Mouse (Mus musculus) cortical plate, adult 2 months (tissue): ENCODE results near the gene Cnot10.

ENCODE experiments used
- CTCF ChIP-seq: fragments of 200-500 bp; IDR thresholded peaks from 2 replicates; pipeline ENCODE4 v1.5.1; 2011; ENCODE audit warnings: mild to moderate bottlenecking, control low read depth, low read length; ENCODE audit not compliant: insufficient read depth; ENCODE audit errors: extremely low read depth
- POLR2A ChIP-seq: fragments of 200-500 bp; IDR thresholded peaks from 2 replicates; pipeline ENCODE4 v1.6.1; 2011; ENCODE audit warnings: mild to moderate bottlenecking, low read length, control low read depth; ENCODE audit not compliant: insufficient read depth; ENCODE audit errors: extremely low read depth

GRCm38 (mm10) chr9:114564667-114565066, 75.3 kb downstream of the Cnot10 start:
- no peak for TF ChIP-seq CTCF
- TF ChIP-seq POLR2A: no peak
